Mouse (Mus musculus): ENCODE results near the gene Kctd12b.

Kctd12b gene

DNA sequence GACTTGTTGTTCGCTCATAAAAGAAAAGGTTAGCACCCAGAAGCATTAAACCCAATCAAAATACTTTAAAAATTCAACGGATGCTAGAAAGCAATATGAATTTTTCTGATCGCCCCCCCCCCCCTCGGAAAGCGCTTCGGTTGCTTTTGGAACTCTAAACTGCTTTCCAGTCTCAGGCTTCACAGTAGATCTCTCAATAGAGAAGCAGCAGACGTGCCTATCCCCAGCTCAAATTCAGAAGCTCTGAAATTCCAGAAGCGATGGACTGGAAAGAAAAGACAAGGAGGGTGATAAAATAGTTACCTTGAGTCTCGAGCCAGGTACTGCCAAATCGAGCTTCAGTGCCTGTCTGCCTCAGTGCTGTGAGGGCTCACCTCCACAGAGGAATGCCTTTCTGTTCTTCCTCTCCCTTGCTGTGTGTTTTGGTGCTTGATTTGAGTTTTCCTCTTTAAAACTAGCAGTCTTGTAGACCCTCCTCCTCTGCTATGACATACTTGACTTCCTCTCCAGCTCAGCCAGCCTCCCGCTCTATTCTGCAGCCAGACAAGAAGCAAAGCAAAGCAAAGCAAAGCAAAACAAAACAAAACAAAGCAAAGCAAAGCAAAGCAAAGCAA is at the start of gene Kctd12b:
Gene Kctd12b (minus strand): TSS at position 610 of the 614 bp plus-strand sequence.
- DNase-seq (ENCODE audit: low read depth, low spot score) = no peak

- DNase-seq (ENCODE audit: low read depth, low spot score) = no peak
Observed at GRCm38 (mm10) chrX:153742493-153742892, 46.3 kb upstream of the Kctd12b start.

DNA sequence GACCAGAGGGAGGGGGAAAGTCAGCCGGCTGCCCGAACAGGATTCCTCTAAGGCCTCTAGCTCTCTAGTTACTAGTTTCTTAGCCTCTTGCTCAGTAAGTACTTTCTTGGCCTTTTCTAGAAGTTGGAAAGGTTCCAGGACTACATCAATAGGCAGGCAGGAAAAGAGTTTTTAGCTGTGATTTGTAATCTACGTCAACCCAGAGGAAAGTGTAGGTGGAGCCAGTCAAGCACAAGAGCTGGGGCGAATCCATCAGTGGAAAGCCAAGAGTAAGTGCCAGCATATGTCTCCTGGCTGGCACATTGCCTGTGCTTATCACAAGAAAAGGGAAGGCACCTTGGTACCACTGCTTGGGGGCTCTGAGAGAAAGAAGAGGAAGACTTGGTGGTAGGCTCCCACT is 39.5 kb upstream of the Kctd12b start:
- DNase-seq (ENCODE audit: low read depth, low spot score) = no peak

GRCm38 (mm10) chrX:153724400-153724799 is 28.2 kb upstream of the Kctd12b start:
- DNase-seq (ENCODE audit: low read depth, low spot score) = peak; percentile 65

GRCm38 (mm10) chrX:153723110-153723916 is 27.1 kb upstream of the Kctd12b start, which contains the start of gene Nbdy:
TSS of gene Nbdy (plus strand) at chrX:153723590.
- DNase-seq (ENCODE audit: low read depth, low spot score) = peak; percentile 68

- peak; percentile 60 for DNase-seq (ENCODE audit: low read depth, low spot score)
Observed at GRCm38 (mm10) chrX:153719602-153720001, 23.4 kb upstream of the Kctd12b start.

DNA sequence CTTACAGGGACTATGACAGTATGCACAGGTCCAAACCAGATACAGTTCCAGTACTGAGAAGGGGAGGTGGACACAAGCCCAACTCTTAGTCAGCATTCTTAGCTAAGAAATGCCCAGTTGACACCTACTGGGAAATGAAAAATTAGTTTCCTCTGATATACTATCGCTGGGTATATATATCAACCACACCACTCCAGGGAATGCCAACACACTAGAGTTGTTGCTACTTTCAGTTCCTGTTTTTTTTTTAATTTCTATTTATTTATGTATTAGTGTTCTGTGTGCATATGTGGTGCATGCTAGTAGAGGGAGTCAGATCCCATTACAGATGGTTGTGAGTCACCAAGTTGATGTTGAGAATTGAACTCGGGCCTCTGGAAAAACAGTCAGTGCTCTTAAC is 20.5 kb upstream of the Kctd12b start:
- DNase-seq (ENCODE audit: low read depth, low spot score) = no peak

DNA sequence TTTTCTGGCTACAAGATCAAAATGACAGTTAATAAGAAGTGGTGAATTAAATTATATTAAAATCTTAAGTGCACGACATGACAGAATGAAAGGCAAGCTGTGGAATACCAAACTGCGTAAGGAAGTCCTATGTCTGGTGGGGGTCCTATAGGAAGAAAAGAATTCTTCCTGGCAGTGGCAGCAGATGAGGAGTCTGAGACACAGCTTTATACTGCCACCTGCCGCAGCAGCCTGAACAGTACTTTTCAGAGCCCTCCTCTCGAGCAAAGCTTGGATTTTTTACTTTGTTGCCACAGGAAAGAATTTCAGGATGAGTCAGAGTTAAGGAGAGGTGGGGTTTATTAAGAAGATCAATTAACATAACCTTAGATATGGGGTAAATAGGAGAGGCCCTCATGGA is 11.5 kb upstream of the Kctd12b start:
- DNase-seq (ENCODE audit: low read depth, low spot score) = peak; percentile 7

DNA sequence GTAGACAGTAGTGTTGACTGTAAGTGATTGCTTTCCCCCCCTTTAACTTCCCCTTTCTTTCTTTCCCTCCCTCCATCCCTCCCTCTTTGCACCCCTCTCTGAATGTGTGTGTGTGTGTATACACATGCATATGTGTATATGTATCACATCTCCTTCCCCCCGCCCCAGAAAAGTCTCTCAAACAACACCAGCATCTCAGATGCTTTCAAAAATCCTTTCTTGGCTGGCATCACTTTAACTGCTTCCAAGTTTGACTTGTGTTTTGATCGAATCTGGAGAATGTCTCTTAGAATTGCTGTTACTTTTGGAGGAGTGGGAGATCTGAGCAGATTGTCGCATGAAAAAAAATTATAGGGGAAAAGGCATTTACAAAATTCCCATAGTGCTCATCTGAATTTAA is 4.3 kb upstream of the Kctd12b start:
- no peak for DNase-seq (ENCODE audit: low read depth, low spot score)

DNA sequence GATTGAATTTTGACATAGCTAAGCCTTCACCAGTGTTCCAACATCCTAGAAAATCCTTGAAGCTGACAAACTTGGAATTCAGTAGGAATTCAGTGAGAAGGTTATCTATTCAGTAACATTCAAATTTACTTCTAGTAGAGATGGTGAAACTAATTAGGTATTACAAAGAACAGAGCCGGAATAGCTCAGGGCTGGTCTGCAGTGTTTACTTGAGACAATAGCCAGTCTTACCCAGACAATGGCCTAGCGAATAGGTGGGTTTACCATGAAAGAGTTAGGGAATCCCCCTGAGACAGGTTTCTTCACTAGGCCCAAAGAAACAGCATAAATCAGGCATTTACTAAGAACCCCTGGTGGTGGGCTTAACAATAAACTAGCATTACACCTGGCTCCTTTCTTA is 28.0 kb downstream of the Kctd12b start:
- DNase-seq (ENCODE audit: low read depth, low spot score) = peak; percentile 75

GRCm38 (mm10) chrX:153664903-153665302 is 31.3 kb downstream of the Kctd12b start:
- DNase-seq (ENCODE audit: low read depth, low spot score) = no peak

DNA sequence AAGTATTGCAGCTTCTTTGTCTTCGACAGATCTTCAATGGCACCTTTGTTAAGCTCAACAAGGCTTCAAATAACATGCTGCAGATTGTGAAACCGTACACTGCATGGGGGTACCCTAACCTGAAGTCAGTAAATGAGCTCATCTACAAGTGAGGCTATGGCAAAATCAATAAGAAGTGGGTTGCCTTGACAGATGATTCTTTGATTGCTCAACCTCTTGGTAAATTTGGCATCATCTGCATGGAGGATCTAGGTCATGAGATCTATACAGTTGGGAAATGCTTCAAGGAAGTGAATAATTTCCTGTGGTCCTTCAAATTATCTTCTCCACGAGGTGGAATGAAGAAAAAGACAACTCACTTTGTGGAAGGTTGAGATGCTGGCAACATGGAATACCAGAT is 39.2 kb downstream of the Kctd12b start:
- no peak for DNase-seq (ENCODE audit: low read depth, low spot score)

DNA sequence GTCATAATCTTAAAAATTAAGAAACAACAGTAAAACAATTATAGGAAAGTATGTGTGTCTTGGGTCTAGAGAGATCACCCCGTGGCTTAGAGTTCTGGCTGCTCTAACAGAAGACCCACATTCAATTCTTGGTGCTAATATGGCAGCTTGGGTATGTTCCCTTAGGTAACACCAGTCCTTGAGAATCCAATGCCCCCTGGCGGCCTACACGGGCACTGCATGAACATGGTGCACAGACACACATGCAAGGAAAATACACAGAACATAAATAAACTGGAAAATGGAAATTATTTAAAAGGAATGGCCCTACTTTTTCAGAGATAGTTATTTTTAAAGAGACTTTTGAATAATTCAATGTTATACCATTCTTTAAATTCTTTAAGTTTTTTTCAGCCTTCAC is 55.6 kb downstream of the Kctd12b start:
- peak; percentile 56 for DNase-seq (ENCODE audit: low read depth, low spot score)

DNA sequence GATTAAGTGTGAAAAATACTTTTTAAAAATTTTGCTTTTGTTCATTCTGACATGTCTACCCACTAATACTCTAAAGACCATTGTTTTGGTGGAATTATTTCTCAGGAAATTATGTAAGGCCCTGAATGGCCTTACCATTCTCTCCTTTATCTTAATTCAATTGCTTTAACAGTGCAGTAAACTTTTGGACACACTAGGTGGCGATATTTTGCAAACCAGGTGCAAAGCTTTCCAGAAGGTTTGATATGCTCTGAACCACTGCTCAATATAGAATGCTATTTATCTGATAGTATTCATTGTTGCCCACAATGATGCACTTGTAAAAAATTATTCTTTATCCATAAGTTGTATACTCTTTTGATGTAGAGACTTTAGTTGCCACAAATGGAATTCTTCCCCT is 59.9 kb downstream of the Kctd12b start:
- DNase-seq (ENCODE audit: low read depth, low spot score) = peak; percentile 11
